Mouse (Mus musculus) liver, postnatal 0 days (tissue): Measurements from ENCODE around the gene Gbp2b. TPM values are rescaled to one million over a fixed set of nuclear protein-coding genes. Genes with fewer than 3 reads are reported as not detected.
"Not testable (repeated sequence)": the region's sequence is repeated elsewhere in the genome, so short reads cannot be mapped to it uniquely, and the experiment has no call there.

ENCODE experiments used
- ATAC-seq: fragments of 200-750 bp; cut with Nextera tagmentation; 2 replicates; pipeline ENCODE4 v1.8.0; 2017; ENCODE audit warnings: mild to moderate bottlenecking, moderate library complexity
- DNase-seq: peaks from one replicate; pipeline ENCODE4 v3.0.0-alpha.2; 2016
- H3K27ac ChIP-seq: fragments of 300-500 bp; sonication (generic); 2 replicates; pipeline ENCODE4 v1.5.1; 2014; ENCODE audit warnings: antibody characterized with exemption, moderate library complexity, mild to moderate bottlenecking, low read depth
- H3K27me3 ChIP-seq: fragments of 300-500 bp; sonication (generic); 2 replicates; pipeline ENCODE4 v1.6.1; 2014; ENCODE audit warnings: low read length, control low read depth, mixed read lengths; ENCODE audit not compliant: insufficient read depth
- H3K36me3 ChIP-seq: fragments of 300-500 bp; sonication (generic); replicated peaks from 2 replicates; pipeline ENCODE4 v1.6.1; 2014; ENCODE audit warnings: mild to moderate bottlenecking, control low read depth, low read length, moderate library complexity, mixed read lengths; ENCODE audit not compliant: insufficient read depth
- H3K4me1 ChIP-seq: fragments of 300-500 bp; sonication (generic); 2 replicates; pipeline ENCODE4 v1.6.1; 2014; ENCODE audit warnings: antibody characterized with exemption, mild to moderate bottlenecking, control low read depth; ENCODE audit not compliant: insufficient read depth
- H3K4me2 ChIP-seq: fragments of 300-500 bp; sonication (generic); 2 replicates; pipeline ENCODE4 v1.6.1; 2014; ENCODE audit warnings: low read depth, mild to moderate bottlenecking, low read length, moderate library complexity, mixed read lengths
- H3K4me3 ChIP-seq: fragments of 300-500 bp; sonication (generic); 2 replicates; pipeline ENCODE4 v1.5.1; 2014; ENCODE audit warnings: low read depth, low read length
- H3K9ac ChIP-seq: fragments of 300-500 bp; sonication (generic); replicated peaks from 2 replicates; pipeline ENCODE4 v1.6.1; 2014; ENCODE audit warnings: mild to moderate bottlenecking, moderate library complexity
- H3K9me3 ChIP-seq: fragments of 300-500 bp; sonication (generic); 2 replicates; pipeline ENCODE4 v1.6.1; 2016; ENCODE audit warnings: mild to moderate bottlenecking, control low read depth, low read length, mixed read lengths
- CTCF ChIP-seq: sonication (generic); IDR thresholded peaks from 2 replicates; pipeline ENCODE4 v1.5.1; 2016; ENCODE audit warnings: antibody characterized with exemption, low read depth
- EP300 ChIP-seq: IDR thresholded peaks from 2 replicates; pipeline ENCODE4 v1.6.1; 2016; ENCODE audit warnings: antibody characterized with exemption, low read depth, mild to moderate bottlenecking
- WGBS: fragments of 180-500 bp; shearing (Covaris S2); extraction: QIAGEN DNeasy Blood & Tissue Kit; methylation state at CpG from one replicate; pipeline ENCODE4 v1.1.7; 2014; ENCODE audit not compliant: insufficient replicate concordance; 5-methylcytosine and 5-hydroxymethylcytosine counted together
- microRNA-seq: library from miRNA; unstranded; fragments of <30 nt; microRNA quantifications from one replicate; pipeline ENCODE4, GENCODE M21; 2016
- polyA plus RNA-seq: library from polyadenylated mRNA; unstranded; fragments of >200 nt; fragmentation: Nextera tagmentation; extraction: Ambion mirVana; gene quantifications from 2 replicates; pipeline ENCODE4 v1.2.1, GENCODE M21; 2015

Gbp2b gene
- polyA plus RNA-seq, 1 experiment from 2014 or later: 0.05 TPM

GRCm38 (mm10) chr3:142645949-142646348 is 51.3 kb downstream of the Gbp2b start:
- H3K4me2 ChIP-seq, H3K27me3 ChIP-seq, H3K36me3 ChIP-seq, H3K27ac ChIP-seq, H3K9me3 ChIP-seq, ATAC-seq, H3K4me1 ChIP-seq, H3K9ac ChIP-seq, H3K4me3 ChIP-seq: not testable (repeated sequence)
- peak; percentile 69 for DNase-seq
- peak; percentile 69 for TF ChIP-seq CTCF
- WGBS: 4% methylated on average over 2 of the region's 2 CpGs

GRCm38 (mm10) chr3:142647836-142648235 is 53.2 kb downstream of the Gbp2b start:
- not testable (repeated sequence) for H3K9me3 ChIP-seq, H3K4me2 ChIP-seq, H3K4me1 ChIP-seq, ATAC-seq, DNase-seq, H3K27ac ChIP-seq, H3K36me3 ChIP-seq, H3K9ac ChIP-seq, H3K27me3 ChIP-seq, H3K4me3 ChIP-seq
- 48% methylated on average over 7 of the region's 7 CpGs for WGBS

GRCm38 (mm10) chr3:142650205-142650604 is 55.6 kb downstream of the Gbp2b start:
- no peaks in the 10 kb centered on the region for H3K27me3 ChIP-seq
- no peak overlapping the region for H3K9ac ChIP-seq
- no peak for DNase-seq

GRCm38 (mm10) chr3:142664723-142665122 is 70.1 kb downstream of the Gbp2b start:
- Histone ChIP-seq H3K27me3 (no peaks in the 10 kb centered on the region), H3K9me3 (peaks cover 6% of the 10 kb centered on the region; the same call in 1 of the 2 replicates), H3K36me3 (no peaks in the 10 kb centered on the region), H3K27ac (no peak overlapping the region), H3K9ac (no peak overlapping the region), H3K4me3 (no peak overlapping the region), H3K4me2 (no peak overlapping the region), H3K4me1 (no peaks in the 10 kb centered on the region)
- no peak for DNase-seq
- no peak for ATAC-seq
- WGBS: 88% methylated on average over 8 of the region's 8 CpGs
- TF ChIP-seq CTCF (no peak), EP300 (no peak)

More at GRCm38 (mm10) chr3:142650205-142650604, 55.6 kb downstream of the Gbp2b start:
- Histone ChIP-seq H3K36me3 (no peaks in the 10 kb centered on the region), H3K27ac (no peak overlapping the region), H3K4me2 (no peak overlapping the region), H3K4me1 (no peaks in the 10 kb centered on the region), H3K4me3 (no peak overlapping the region), H3K9me3 (no peaks in the 10 kb centered on the region)
- TF ChIP-seq EP300 (no peak), CTCF (no peak)
- WGBS: 39% methylated on average over 2 of the region's 2 CpGs
- ATAC-seq: no peak

Small RNA genes lying within 50 kb of the gene (microRNA-seq; reads per million reads assigned to microRNA genes)
- not detected for gene Mir6381

Other genes with a start within 250 kb of the Gbp2b start
- gene Pdlim5, start 199.2 kb upstream of the Gbp2b start, polyA plus RNA-seq: 9.4 and 11.5 TPM in 2 replicates
- 0.13 and 0.20 TPM in 2 replicates for gene Gbp5, start 100.9 kb upstream of the Gbp2b start, polyA plus RNA-seq
- gene Gbp7, start 64.5 kb upstream of the Gbp2b start, polyA plus RNA-seq: 7.1 and 7.8 TPM in 2 replicates
- 3.6 and 4.0 TPM in 2 replicates for gene Gbp3, start 34.8 kb upstream of the Gbp2b start, polyA plus RNA-seq
- gene Gbp2, start 25.8 kb downstream of the Gbp2b start, polyA plus RNA-seq: 3.1 and 3.8 TPM in 2 replicates
- gene Kyat3, start 106.2 kb downstream of the Gbp2b start, polyA plus RNA-seq: 186 and 224 TPM in 2 replicates
- gene Gtf2b, start 170.2 kb downstream of the Gbp2b start, polyA plus RNA-seq: 74.6 and 75.4 TPM in 2 replicates